Mouse (Mus musculus): ENCODE data around the gene St5. TPM values are rescaled to one million over a fixed set of nuclear protein-coding genes. Genes with fewer than 3 reads are reported as not detected.

Gene St5
- polyA plus RNA-seq, 1 experiment, result 21.7 TPM

DNA sequence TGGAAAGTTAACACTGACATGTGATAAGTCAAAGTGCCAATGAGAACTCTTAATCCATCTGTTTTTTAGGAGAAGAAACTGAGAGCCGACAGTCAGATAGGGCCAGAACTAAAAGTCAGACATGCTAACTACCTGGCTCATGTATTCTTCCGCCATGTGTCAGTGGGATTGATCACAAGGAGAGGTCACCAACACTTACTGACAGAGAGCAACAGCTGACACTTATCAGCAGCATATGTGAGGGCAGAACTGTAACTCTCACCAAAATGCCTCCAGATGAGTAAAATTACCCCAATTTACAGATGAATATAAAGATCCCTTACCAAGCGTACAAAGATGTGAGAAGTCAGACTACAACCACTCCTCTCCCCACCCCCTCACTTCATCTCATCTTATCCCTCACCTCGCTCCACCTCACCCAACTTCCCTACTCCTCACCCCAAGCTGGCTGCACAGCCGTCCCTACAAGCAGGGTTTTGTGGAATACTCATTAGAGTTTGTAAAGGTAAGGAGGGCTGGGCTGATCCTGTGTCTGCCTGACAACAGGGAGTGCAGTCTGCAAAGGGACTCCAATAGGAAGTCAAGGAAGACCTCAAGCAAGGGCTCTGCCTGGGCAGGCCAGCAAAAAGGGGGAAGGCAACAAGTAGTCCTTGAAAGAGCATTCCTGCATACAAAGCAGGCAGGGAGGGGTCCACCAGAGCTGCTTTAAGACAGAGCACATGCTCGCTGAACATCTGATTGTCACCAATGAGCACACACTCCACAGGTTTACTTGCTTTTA, 93.7 kb downstream of the St5 start:
- DNase-seq, result no peak
- H3K27me3 ChIP-seq (ENCODE audit: control insufficient read depth, insufficient read depth, low read length), result no peaks in the 10 kb centered on the region
- H3K4me3 ChIP-seq (ENCODE audit: control insufficient read depth, insufficient read depth, low read length), result no peak overlapping the region
- WGBS, result 89% methylated on average over 6 of the region's 6 CpGs
- no peaks in the 10 kb centered on the region for H3K4me1 ChIP-seq (replicated peaks; ENCODE audit: control insufficient read depth, insufficient read depth, low read length)
- no peak overlapping the region for H3K27ac ChIP-seq (ENCODE audit: control insufficient read depth, insufficient read depth, low read length)
- no peaks in the 10 kb centered on the region for H3K36me3 ChIP-seq (ENCODE audit: control insufficient read depth, insufficient read depth, low read length)
- TF ChIP-seq POLR2A (IDR thresholded peaks at IDR 0.05; ENCODE audit: control insufficient read depth, extremely low read depth, insufficient read depth, low read length, poor library complexity) (no peak), CTCF (IDR thresholded peaks at IDR 0.05; ENCODE audit: borderline replicate concordance, control insufficient read depth, extremely low read depth, insufficient read depth, low read length, poor library complexity) (no peak)

GRCm38 (mm10) chr7:109608831-109609230, 94.6 kb downstream of the St5 start:
- Histone ChIP-seq H3K36me3 (ENCODE audit: control insufficient read depth, insufficient read depth, low read length) (no peaks in the 10 kb centered on the region), H3K27me3 (ENCODE audit: control insufficient read depth, insufficient read depth, low read length) (no peaks in the 10 kb centered on the region), H3K27ac (ENCODE audit: control insufficient read depth, insufficient read depth, low read length) (no peak overlapping the region), H3K4me1 (replicated peaks; ENCODE audit: control insufficient read depth, insufficient read depth, low read length) (no peaks in the 10 kb centered on the region), H3K4me3 (ENCODE audit: control insufficient read depth, insufficient read depth, low read length) (no peak overlapping the region)
- WGBS, result 98% methylated on average over 6 of the region's 6 CpGs
- TF ChIP-seq CTCF (IDR thresholded peaks at IDR 0.05; ENCODE audit: borderline replicate concordance, control insufficient read depth, extremely low read depth, insufficient read depth, low read length, poor library complexity) (no peak), POLR2A (IDR thresholded peaks at IDR 0.05; ENCODE audit: control insufficient read depth, extremely low read depth, insufficient read depth, low read length, poor library complexity) (no peak)
- no peak for DNase-seq

DNA sequence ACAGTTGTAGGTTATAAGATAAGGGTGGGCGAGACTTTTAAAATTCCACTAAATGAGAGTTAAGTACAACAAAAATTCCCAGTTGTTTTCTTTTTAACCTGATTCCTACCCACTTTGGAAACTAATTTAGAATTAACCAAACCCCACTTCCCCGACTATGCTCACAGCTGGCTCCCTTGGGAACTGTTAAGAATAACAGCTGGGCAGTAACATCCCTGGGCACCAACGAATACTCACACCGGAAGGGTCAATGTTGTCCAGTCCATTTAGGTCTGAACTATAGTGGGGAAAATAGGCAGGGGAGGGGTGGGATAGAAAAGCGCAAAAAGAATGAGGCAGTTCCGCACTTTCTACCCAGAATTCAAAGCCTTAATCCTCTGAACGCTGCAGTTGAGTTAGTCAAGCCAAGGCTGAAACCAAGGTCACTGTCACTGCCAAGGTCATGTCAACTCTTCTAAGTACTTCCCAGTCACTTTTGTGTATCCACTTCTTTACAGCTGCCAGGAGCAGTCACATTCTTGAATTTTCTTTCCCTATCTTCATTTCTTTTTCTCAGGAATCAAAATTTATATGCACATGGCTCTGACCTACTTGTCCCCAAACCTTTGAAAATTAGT, 96.3 kb downstream of the St5 start:
- no peaks in the 10 kb centered on the region for H3K27me3 ChIP-seq (ENCODE audit: control insufficient read depth, insufficient read depth, low read length)
- H3K27ac ChIP-seq (ENCODE audit: control insufficient read depth, insufficient read depth, low read length), result no peak overlapping the region
- DNase-seq, result no peak
- no peak overlapping the region for H3K4me3 ChIP-seq (ENCODE audit: control insufficient read depth, insufficient read depth, low read length)
- H3K4me1 ChIP-seq (replicated peaks; ENCODE audit: control insufficient read depth, insufficient read depth, low read length), result no peaks in the 10 kb centered on the region
- no peaks in the 10 kb centered on the region for H3K36me3 ChIP-seq (ENCODE audit: control insufficient read depth, insufficient read depth, low read length)
- no peak for TF ChIP-seq POLR2A (IDR thresholded peaks at IDR 0.05; ENCODE audit: control insufficient read depth, extremely low read depth, insufficient read depth, low read length, poor library complexity)
- TF ChIP-seq CTCF (IDR thresholded peaks at IDR 0.05; ENCODE audit: borderline replicate concordance, control insufficient read depth, extremely low read depth, insufficient read depth, low read length, poor library complexity), result no peak
- WGBS, result 90% methylated on average over 7 of the region's 7 CpGs

GRCm38 (mm10) chr7:109602562-109602961, 100.8 kb downstream of the St5 start:
- TF ChIP-seq CTCF (IDR thresholded peaks at IDR 0.05; ENCODE audit: borderline replicate concordance, control insufficient read depth, extremely low read depth, insufficient read depth, low read length, poor library complexity) (no peak), POLR2A (IDR thresholded peaks at IDR 0.05; ENCODE audit: control insufficient read depth, extremely low read depth, insufficient read depth, low read length, poor library complexity) (no peak)
- Histone ChIP-seq H3K4me1 (replicated peaks; ENCODE audit: control insufficient read depth, insufficient read depth, low read length) (no peaks in the 10 kb centered on the region), H3K4me3 (ENCODE audit: control insufficient read depth, insufficient read depth, low read length) (no peak overlapping the region), H3K27ac (ENCODE audit: control insufficient read depth, insufficient read depth, low read length) (no peak overlapping the region), H3K27me3 (ENCODE audit: control insufficient read depth, insufficient read depth, low read length) (no peaks in the 10 kb centered on the region), H3K36me3 (ENCODE audit: control insufficient read depth, insufficient read depth, low read length) (no peaks in the 10 kb centered on the region)
- DNase-seq, result no peak
- 87% methylated on average over 5 of the region's 5 CpGs for WGBS

DNA sequence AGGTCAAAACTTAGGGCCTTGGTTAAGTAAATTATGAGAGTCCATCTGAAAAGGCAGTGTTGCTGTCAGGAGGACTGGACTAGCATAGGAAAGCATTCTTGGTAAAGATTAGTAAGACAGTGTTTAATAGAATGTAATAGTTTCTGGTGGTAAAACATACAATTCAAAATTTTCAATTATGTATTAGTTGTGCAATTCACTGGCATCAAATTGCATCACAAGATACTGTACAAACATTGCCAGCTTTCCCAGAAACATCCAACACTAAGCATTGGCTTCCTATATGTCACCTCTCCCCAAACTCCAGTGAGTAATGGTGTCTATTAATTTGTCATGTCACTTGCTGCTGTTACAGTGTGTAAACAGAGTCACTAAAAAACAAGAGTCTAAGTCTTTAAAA, 101.4 kb downstream of the St5 start:
- Histone ChIP-seq H3K4me3 (ENCODE audit: control insufficient read depth, insufficient read depth, low read length) (no peak overlapping the region), H3K4me1 (replicated peaks; ENCODE audit: control insufficient read depth, insufficient read depth, low read length) (no peaks in the 10 kb centered on the region), H3K27me3 (ENCODE audit: control insufficient read depth, insufficient read depth, low read length) (no peaks in the 10 kb centered on the region), H3K27ac (ENCODE audit: control insufficient read depth, insufficient read depth, low read length) (no peak overlapping the region), H3K36me3 (ENCODE audit: control insufficient read depth, insufficient read depth, low read length) (no peaks in the 10 kb centered on the region)
- no peak for DNase-seq
- TF ChIP-seq POLR2A (IDR thresholded peaks at IDR 0.05; ENCODE audit: control insufficient read depth, extremely low read depth, insufficient read depth, low read length, poor library complexity) (no peak), CTCF (IDR thresholded peaks at IDR 0.05; ENCODE audit: borderline replicate concordance, control insufficient read depth, extremely low read depth, insufficient read depth, low read length, poor library complexity) (no peak)

- TF ChIP-seq CTCF (IDR thresholded peaks at IDR 0.05; ENCODE audit: borderline replicate concordance, control insufficient read depth, extremely low read depth, insufficient read depth, low read length, poor library complexity) (no peak), POLR2A (IDR thresholded peaks at IDR 0.05; ENCODE audit: control insufficient read depth, extremely low read depth, insufficient read depth, low read length, poor library complexity) (no peak)
- Histone ChIP-seq H3K27me3 (ENCODE audit: control insufficient read depth, insufficient read depth, low read length) (no peaks in the 10 kb centered on the region), H3K27ac (ENCODE audit: control insufficient read depth, insufficient read depth, low read length) (no peak overlapping the region), H3K4me3 (ENCODE audit: control insufficient read depth, insufficient read depth, low read length) (no peak overlapping the region), H3K4me1 (replicated peaks; ENCODE audit: control insufficient read depth, insufficient read depth, low read length) (no peaks in the 10 kb centered on the region), H3K36me3 (ENCODE audit: control insufficient read depth, insufficient read depth, low read length) (no peaks in the 10 kb centered on the region)
- 91% methylated on average over 3 of the region's 3 CpGs for WGBS
- no peak for DNase-seq
Measured at GRCm38 (mm10) chr7:109600702-109601101, 102.7 kb downstream of the St5 start.
